In genomic region chr4:105604607-105605006, GRCm38 (mm10) we compare ENCODE assay signal across 23 mouse cellular contexts.
DNase-seq lines count a peak whose midpoint lies in the region; ATAC-seq and TF ChIP-seq lines count a peak whose summit lies in the region.
"Had no signal": no experiment of that assay in that cellular context is flagged by ENCODE, and none has a peak within 500 bp of the region (broad histone marks: within the 10 kb centered on the region; RNA-seq: fewer than 3 reads in every experiment).

No protein-coding gene starts in this region.

- peak; percentile 53 for DNase-seq in lung, embryonic 14.5 days
- DNase-seq in lung, postnatal 14 days: no peak
- no peak for DNase-seq in lung, postnatal 10 days
- peak; percentile 12 for DNase-seq in ES-CJ7 (ENCODE audit: low read depth, low spot score)
- DNase-seq in lung, postnatal 25 days (ENCODE audit: low spot score): peak; percentile 6
- DNase-seq in urinary bladder, adult 2 months (ENCODE audit: low spot score): no peak
- DNase-seq: adrenal gland, adult 8-10 months; adrenal gland, postnatal 14 days; adrenal gland, postnatal 36 days; cerebellum, adult 11-12 months; cerebellum, adult 2 months; cerebellum, adult 9-10 months; cerebellum, postnatal 10 days; cerebellum, postnatal 25 days had no signal

- no peaks in the 10 kb centered on the region for H3K36me3 ChIP-seq in lung, embryonic 14.5 days (ENCODE audit: insufficient read depth)
- H3K36me3 ChIP-seq in lung, embryonic 16.5 days (ENCODE audit: control insufficient read depth, insufficient read depth, low read length): no peaks in the 10 kb centered on the region
- H3K36me3 ChIP-seq in hindbrain, embryonic 12.5 days: no peaks in the 10 kb centered on the region
- H3K36me3 ChIP-seq: embryonic facial prominence, embryonic 10.5 days; embryonic facial prominence, embryonic 12.5 days; forebrain, embryonic 15.5 days; G1E had no signal

- TF ChIP-seq CTCF in lung, embryonic 14.5 days (IDR thresholded peaks at IDR 0.05; ENCODE audit: low read depth): no peak

- no peaks in the 10 kb centered on the region for H3K4me1 ChIP-seq in lung, embryonic 14.5 days (ENCODE audit: insufficient read depth)
- no peaks in the 10 kb centered on the region for H3K4me1 ChIP-seq in lung, embryonic 16.5 days (replicated peaks; ENCODE audit: control insufficient read depth, insufficient read depth, low read length)
- H3K4me1 ChIP-seq in hindbrain, embryonic 12.5 days: peaks cover 7% of the 10 kb centered on the region
- H3K4me1 ChIP-seq: forebrain, embryonic 13.5 days; forebrain, embryonic 15.5 days had no signal

- WGBS in lung, embryonic 14.5 days: 60% methylated on average over 2 of the region's 2 CpGs
- WGBS in lung, embryonic 16.5 days: 62% methylated on average over 2 of the region's 2 CpGs
- WGBS in hindbrain, embryonic 12.5 days: 87% methylated on average over 2 of the region's 2 CpGs

- no peaks in the 10 kb centered on the region for H3K27me3 ChIP-seq in lung, embryonic 14.5 days (ENCODE audit: insufficient read depth, low read length)
- no peaks in the 10 kb centered on the region for H3K27me3 ChIP-seq in lung, embryonic 16.5 days (ENCODE audit: control insufficient read depth, insufficient read depth, low read depth, low read length)
- H3K27me3 ChIP-seq in hindbrain, embryonic 12.5 days: no peaks in the 10 kb centered on the region
- H3K27me3 ChIP-seq: embryonic facial prominence, embryonic 12.5 days; forebrain, embryonic 13.5 days; forebrain, embryonic 15.5 days; Patski had no signal

- no peak overlapping the region for H3K27ac ChIP-seq in lung, embryonic 14.5 days (ENCODE audit: low read depth)
- no peak overlapping the region for H3K27ac ChIP-seq in lung, embryonic 16.5 days (ENCODE audit: low read length)
- H3K27ac ChIP-seq in hindbrain, embryonic 12.5 days: no peak overlapping the region
- H3K27ac ChIP-seq: embryonic facial prominence, embryonic 10.5 days; embryonic facial prominence, embryonic 12.5 days; forebrain, embryonic 13.5 days; forebrain, embryonic 15.5 days had no signal

- ATAC-seq in lung, embryonic 14.5 days (ENCODE audit: insufficient read depth): no peak; the same call in 1 of the 2 replicates
- peak; percentile 56; the same call in 1 of the 2 replicates for ATAC-seq in lung, embryonic 16.5 days (ENCODE audit: low read depth)
- ATAC-seq in hindbrain, embryonic 12.5 days (ENCODE audit: low FRiP score): no peak
- ATAC-seq: activated CD4-positive, CD25-positive, alpha-beta regulatory T cell, adult 4 months; forebrain, embryonic 13.5 days; forebrain, embryonic 15.5 days; Patski had no signal

- H3K4me2 ChIP-seq in lung, embryonic 14.5 days: no peak overlapping the region
- no peak overlapping the region for H3K4me2 ChIP-seq in lung, embryonic 16.5 days (ENCODE audit: low read depth, low read length)
- H3K4me2 ChIP-seq in hindbrain, embryonic 12.5 days (replicated peaks): no peak overlapping the region
- H3K4me2 ChIP-seq: embryonic facial prominence, embryonic 12.5 days; forebrain, embryonic 13.5 days; forebrain, embryonic 15.5 days had no signal

- H3K9ac ChIP-seq in lung, embryonic 14.5 days: no peak overlapping the region
- no peak overlapping the region for H3K9ac ChIP-seq in lung, embryonic 16.5 days (ENCODE audit: low read length)
- no peak overlapping the region for H3K9ac ChIP-seq in hindbrain, embryonic 12.5 days
- H3K9ac ChIP-seq: embryonic facial prominence, embryonic 12.5 days; forebrain, embryonic 13.5 days; forebrain, embryonic 15.5 days had no signal

- H3K9me3 ChIP-seq in lung, embryonic 14.5 days (ENCODE audit: low read depth, low read length): no peaks in the 10 kb centered on the region
- no peaks in the 10 kb centered on the region for H3K9me3 ChIP-seq in lung, embryonic 16.5 days (ENCODE audit: control insufficient read depth, low read length)
- H3K9me3 ChIP-seq in hindbrain, embryonic 12.5 days (replicated peaks): no peaks in the 10 kb centered on the region
- H3K9me3 ChIP-seq: embryonic facial prominence, embryonic 10.5 days; embryonic facial prominence, embryonic 12.5 days; forebrain, embryonic 13.5 days; forebrain, embryonic 15.5 days had no signal

- no peak overlapping the region for H3K4me3 ChIP-seq in lung, embryonic 14.5 days (ENCODE audit: low read depth, low read length)
- H3K4me3 ChIP-seq in lung, embryonic 16.5 days (ENCODE audit: low read length): no peak overlapping the region
- no peak overlapping the region for H3K4me3 ChIP-seq in hindbrain, embryonic 12.5 days
- H3K4me3 ChIP-seq: embryonic facial prominence, embryonic 10.5 days; embryonic facial prominence, embryonic 12.5 days; forebrain, embryonic 13.5 days; forebrain, embryonic 15.5 days had no signal

Comparison
In these comparisons a context has a peak if more than half of its experiments do, and no peak if none do; other contexts are left out.
1. DNase-seq: peak in lung, embryonic 14.5 days (single experiment), ES-CJ7 (single experiment) and lung, postnatal 25 days (single experiment); none in lung, postnatal 14 days (single experiment), lung, postnatal 10 days (single experiment) and urinary bladder, adult 2 months (single experiment).